Mouse (Mus musculus) limb, embryonic 11.5 days (tissue): ENCODE data around the gene Flywch1. TPM values are rescaled to one million over a fixed set of nuclear protein-coding genes. Genes with fewer than 3 reads are reported as not detected.

Source experiments
- ATAC-seq: fragments of 200-750 bp; cut with Nextera tagmentation; 2 replicates; pipeline ENCODE4 v1.8.0; 2017; ENCODE audit warnings: low read depth; ENCODE audit not compliant: insufficient number of reproducible peaks, low FRiP score, low TSS enrichment
- DNase-seq: peaks from one replicate; pipeline ENCODE4 v3.0.0-alpha.2; 2015; ENCODE audit warnings: low spot score
- H3K27ac ChIP-seq: fragments of 300-500 bp; sonication (generic); replicated peaks from 2 replicates; pipeline ENCODE4 v1.5.1; 2014; ENCODE audit warnings: low read depth, mild to moderate bottlenecking, low read length
- H3K27me3 ChIP-seq: fragments of 300-500 bp; sonication (generic); 2 replicates; pipeline ENCODE4 v1.6.1; 2014; ENCODE audit warnings: mild to moderate bottlenecking, low read length, mixed read lengths; ENCODE audit not compliant: control insufficient read depth, insufficient read depth
- H3K36me3 ChIP-seq: fragments of 300-500 bp; sonication (generic); 2 replicates; pipeline ENCODE4 v1.6.1; 2014; ENCODE audit warnings: mild to moderate bottlenecking, low read length, moderate library complexity, mixed read lengths; ENCODE audit not compliant: control insufficient read depth, insufficient read depth
- H3K4me1 ChIP-seq: fragments of 300-500 bp; sonication (generic); 2 replicates; pipeline ENCODE4 v1.6.1; 2014; ENCODE audit warnings: low read length, mixed read lengths; ENCODE audit not compliant: control insufficient read depth, insufficient read depth
- H3K4me2 ChIP-seq: fragments of 300-500 bp; sonication (generic); 2 replicates; pipeline ENCODE4 v1.6.1; 2014; ENCODE audit warnings: low read depth, mild to moderate bottlenecking, moderate library complexity; ENCODE audit not compliant: severe bottlenecking
- H3K4me3 ChIP-seq: fragments of 300-500 bp; sonication (generic); 2 replicates; pipeline ENCODE4 v1.5.1; 2014; ENCODE audit warnings: low read depth, low read length
- H3K9ac ChIP-seq: fragments of 300-500 bp; sonication (generic); 2 replicates; pipeline ENCODE4 v1.6.1; 2014; ENCODE audit warnings: mild to moderate bottlenecking, low read length
- H3K9me3 ChIP-seq: fragments of 300-500 bp; sonication (generic); 2 replicates; pipeline ENCODE4 v1.6.1; 2016; ENCODE audit warnings: low read length; ENCODE audit not compliant: control insufficient read depth
- WGBS: fragments of 180-500 bp; shearing (Covaris S2); extraction: QIAGEN DNeasy Blood & Tissue Kit; methylation state at CpG from one replicate; pipeline ENCODE4 v1.1.7; 2014; 5-methylcytosine and 5-hydroxymethylcytosine counted together
- polyA plus RNA-seq: library from polyadenylated mRNA; unstranded; fragments of >200 nt; fragmentation: Nextera tagmentation; extraction: Ambion mirVana; gene quantifications from 2 replicates; pipeline ENCODE4 v1.2.1, GENCODE M21; 2014

Flywch1 gene
- polyA plus RNA-seq = 125 and 129 TPM in 2 replicates

DNA sequence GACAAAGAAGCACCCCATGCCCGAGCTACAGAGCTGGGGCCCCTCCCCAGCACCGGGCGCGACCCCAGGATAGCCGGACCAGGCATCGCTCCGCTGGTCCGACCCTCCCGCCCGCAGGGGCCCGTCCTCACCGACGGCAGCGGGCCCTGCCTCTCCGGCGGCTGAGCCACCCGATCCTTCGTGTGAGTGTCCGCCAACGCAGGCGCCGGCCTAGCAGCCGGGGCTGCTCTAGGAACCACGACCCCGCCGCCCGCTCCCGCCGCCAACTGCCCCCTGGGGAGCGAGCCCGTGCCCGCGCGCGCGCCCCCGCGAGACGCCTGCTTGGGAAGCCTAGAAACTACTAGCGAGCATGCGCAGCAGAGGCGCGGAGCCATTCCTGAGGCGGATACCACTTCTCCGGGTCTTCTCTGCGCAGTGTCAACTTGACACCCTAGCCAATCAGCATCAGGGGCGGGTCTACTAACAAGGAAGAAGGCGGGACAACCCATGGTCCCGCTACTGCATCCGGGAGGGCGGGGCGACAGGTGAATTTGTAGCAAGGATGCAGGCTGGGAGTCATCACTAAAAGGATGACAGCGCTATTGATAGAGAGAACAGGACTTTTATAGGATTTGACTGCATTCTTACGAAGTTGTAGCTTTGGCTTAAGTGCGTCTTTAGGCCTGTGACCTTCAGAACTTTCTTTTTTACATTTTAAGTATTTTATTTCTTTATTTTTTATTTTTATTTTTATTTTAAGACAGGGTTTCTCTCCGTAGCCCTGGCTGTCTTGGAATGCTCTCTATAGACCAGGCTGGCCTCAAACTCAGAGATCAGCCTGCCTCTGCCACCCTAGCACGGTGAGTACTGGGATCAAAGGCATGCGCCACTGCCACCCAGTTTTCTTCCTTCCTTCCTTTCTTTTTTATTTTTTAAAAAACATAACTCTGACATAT, at the start of gene Flywch1:
Flywch1 (minus strand) TSS at position 319 of the 935 bp plus-strand sequence.
- 3% methylated on average over 58 of the region's 58 CpGs for WGBS
- Histone ChIP-seq H3K27ac (peak within 1 kb of the TSS; percentile 69; the same call in 1 of the 2 replicates), H3K9me3 (no peaks in the 10 kb centered on the region)

DNA sequence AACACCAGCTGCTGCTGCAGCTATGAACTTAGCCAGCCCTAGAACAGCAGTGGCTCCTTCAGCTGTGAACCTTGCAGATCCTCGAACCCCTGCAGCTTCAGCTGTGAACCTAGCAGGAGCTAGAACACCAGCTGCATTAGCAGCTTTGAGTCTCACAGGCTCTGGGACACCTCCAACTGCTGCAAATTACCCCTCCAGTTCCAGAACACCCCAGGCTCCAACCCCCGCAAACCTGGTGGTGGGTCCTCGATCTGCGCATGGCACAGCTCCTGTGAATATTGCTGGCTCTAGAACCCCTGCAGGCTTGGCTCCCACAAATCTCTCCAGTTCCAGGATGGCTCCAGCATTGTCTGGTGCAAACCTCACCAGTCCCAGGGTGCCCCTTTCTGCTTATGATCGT, 49.3 kb upstream of the Flywch1 start:
- no peaks in the 10 kb centered on the region for H3K27me3 ChIP-seq
- 96% methylated on average over 5 of the region's 5 CpGs for WGBS
- H3K27ac ChIP-seq = no peak overlapping the region
- H3K9me3 ChIP-seq = peaks cover 3% of the 10 kb centered on the region; the same call in 1 of the 2 replicates
- ATAC-seq = no peak
- 0 out of 2 replicates have a peak, but pooled peaks cover 3% of the 10 kb centered on the region for H3K4me1 ChIP-seq
- DNase-seq = no peak
- no peak overlapping the region for H3K9ac ChIP-seq
- peaks cover 82% of the 10 kb centered on the region for H3K36me3 ChIP-seq
- no peak overlapping the region for H3K4me2 ChIP-seq
- no peak overlapping the region for H3K4me3 ChIP-seq

More for the DNA sequence above, at the start of gene Flywch1:
- ATAC-seq (peak; percentile 98), DNase-seq (peak; percentile 99)
- Histone ChIP-seq H3K4me2 (peak within 1 kb of the TSS; percentile 52), H3K4me1 (peaks cover 5% of the 10 kb centered on the region), H3K36me3 (no peaks in the 10 kb centered on the region; the same call in none of the 2 replicates), H3K4me3 (peak within 1 kb of the TSS; percentile 81), H3K27me3 (no peaks in the 10 kb centered on the region), H3K9ac (peak within 1 kb of the TSS; percentile 91)

- Histone ChIP-seq H3K4me3 (no peak overlapping the region), H3K4me2 (no peak overlapping the region), H3K36me3 (peaks cover 94% of the 10 kb centered on the region), H3K27me3 (no peaks in the 10 kb centered on the region), H3K4me1 (no peaks in the 10 kb centered on the region), H3K9me3 (peaks cover 9% of the 10 kb centered on the region; the same call in 1 of the 2 replicates), H3K9ac (no peak overlapping the region), H3K27ac (no peak overlapping the region)
- WGBS = 98% methylated on average over 25 of the region's 25 CpGs
- ATAC-seq = no peak
- no peak for DNase-seq
Observed at GRCm38 (mm10) chr17:23819235-23819634, 47.8 kb upstream of the Flywch1 start.

DNA sequence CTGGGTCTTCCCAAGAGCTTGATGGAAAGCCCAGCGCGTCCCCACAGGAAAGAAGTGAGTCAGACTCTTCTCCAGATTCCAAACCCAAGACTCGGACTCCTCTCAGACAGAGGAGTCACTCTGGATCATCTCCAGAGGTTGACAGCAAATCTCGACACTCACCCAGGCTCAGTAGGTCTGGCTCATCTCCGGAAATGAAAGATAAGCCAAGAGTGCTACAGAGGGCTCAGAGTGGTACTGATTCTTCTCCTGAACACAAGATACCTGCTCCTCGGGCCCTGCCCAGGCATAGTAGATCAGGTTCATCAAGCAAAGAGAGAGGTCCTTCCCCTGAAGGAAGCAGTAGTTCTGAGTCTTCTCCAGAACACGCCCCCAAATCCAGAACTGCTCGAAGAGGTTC, 47.2 kb upstream of the Flywch1 start:
- no peak overlapping the region for H3K4me2 ChIP-seq
- peaks cover 92% of the 10 kb centered on the region for H3K36me3 ChIP-seq
- H3K4me1 ChIP-seq = no peaks in the 10 kb centered on the region
- DNase-seq (no peak), ATAC-seq (no peak)
- peaks cover 9% of the 10 kb centered on the region; the same call in 1 of the 2 replicates for H3K9me3 ChIP-seq
- no peak overlapping the region for H3K9ac ChIP-seq
- no peak overlapping the region for H3K4me3 ChIP-seq
- 99% methylated on average over 8 of the region's 8 CpGs for WGBS
- no peaks in the 10 kb centered on the region for H3K27me3 ChIP-seq
- no peak overlapping the region for H3K27ac ChIP-seq

DNA sequence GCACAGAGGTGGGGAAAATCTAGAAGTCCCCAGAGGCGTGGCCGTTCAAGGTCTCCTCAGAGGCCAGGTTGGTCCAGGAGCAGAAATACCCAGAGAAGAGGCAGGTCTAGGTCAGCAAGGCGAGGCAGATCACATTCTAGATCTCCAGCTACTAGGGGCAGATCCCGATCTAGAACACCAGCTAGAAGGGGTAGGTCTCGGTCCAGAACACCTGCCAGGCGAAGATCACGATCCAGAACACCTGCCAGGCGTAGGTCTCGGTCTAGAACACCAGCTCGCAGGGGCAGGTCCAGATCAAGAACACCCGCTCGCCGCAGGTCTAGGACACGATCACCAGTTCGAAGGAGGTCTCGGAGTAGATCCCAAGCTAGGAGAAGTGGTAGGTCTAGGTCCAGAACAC, 44.2 kb upstream of the Flywch1 start:
- Histone ChIP-seq H3K4me3 (no peak overlapping the region), H3K9me3 (peaks cover 9% of the 10 kb centered on the region; the same call in 1 of the 2 replicates), H3K27me3 (no peaks in the 10 kb centered on the region), H3K9ac (no peak overlapping the region), H3K4me2 (no peak overlapping the region), H3K4me1 (no peaks in the 10 kb centered on the region), H3K27ac (no peak overlapping the region), H3K36me3 (peaks cover 84% of the 10 kb centered on the region)
- DNase-seq = no peak
- WGBS = 99% methylated on average over 16 of the region's 16 CpGs
- no peak for ATAC-seq

GRCm38 (mm10) chr17:23807918-23808317, 36.5 kb upstream of the Flywch1 start:
- DNase-seq (no peak), ATAC-seq (no peak)
- Histone ChIP-seq H3K4me3 (no peak overlapping the region), H3K4me1 (peaks cover 14% of the 10 kb centered on the region), H3K9me3 (no peaks in the 10 kb centered on the region), H3K27me3 (no peaks in the 10 kb centered on the region), H3K4me2 (no peak overlapping the region), H3K27ac (no peak overlapping the region), H3K36me3 (peaks cover 35% of the 10 kb centered on the region), H3K9ac (no peak overlapping the region)
- WGBS = 90% methylated on average over 3 of the region's 3 CpGs

GRCm38 (mm10) chr17:23806867-23807266, 35.5 kb upstream of the Flywch1 start:
- H3K9ac ChIP-seq = no peak overlapping the region
- no peak overlapping the region for H3K4me3 ChIP-seq
- 89% methylated on average over 25 of the region's 25 CpGs for WGBS
- H3K36me3 ChIP-seq = peaks cover 28% of the 10 kb centered on the region
- no peaks in the 10 kb centered on the region for H3K9me3 ChIP-seq
- ATAC-seq (no peak), DNase-seq (no peak)
- H3K27me3 ChIP-seq = no peaks in the 10 kb centered on the region
- H3K27ac ChIP-seq = no peak overlapping the region
- no peak overlapping the region for H3K4me2 ChIP-seq
- H3K4me1 ChIP-seq = peaks cover 14% of the 10 kb centered on the region

GRCm38 (mm10) chr17:23804426-23805085, 33.2 kb upstream of the Flywch1 start:
- Histone ChIP-seq H3K27ac (no peak overlapping the region), H3K9ac (peak overlapping the region; percentile 96), H3K4me2 (peak overlapping the region; percentile 60), H3K36me3 (peaks cover 10% of the 10 kb centered on the region), H3K9me3 (no peaks in the 10 kb centered on the region), H3K4me1 (peaks cover 14% of the 10 kb centered on the region), H3K4me3 (peak overlapping the region; percentile 99), H3K27me3 (no peaks in the 10 kb centered on the region)
- WGBS = 6% methylated on average over 8 of the region's 8 CpGs
- ATAC-seq = no peak
- DNase-seq = no peak
